Mouse (Mus musculus): ENCODE measurements around the gene Gm27021. TPM values are rescaled to one million over a fixed set of nuclear protein-coding genes. Genes with fewer than 3 reads are reported as not detected.

The Gm27021 gene
- polyA plus RNA-seq, 1 experiment from 2014 or later: 1.4 TPM

DNA sequence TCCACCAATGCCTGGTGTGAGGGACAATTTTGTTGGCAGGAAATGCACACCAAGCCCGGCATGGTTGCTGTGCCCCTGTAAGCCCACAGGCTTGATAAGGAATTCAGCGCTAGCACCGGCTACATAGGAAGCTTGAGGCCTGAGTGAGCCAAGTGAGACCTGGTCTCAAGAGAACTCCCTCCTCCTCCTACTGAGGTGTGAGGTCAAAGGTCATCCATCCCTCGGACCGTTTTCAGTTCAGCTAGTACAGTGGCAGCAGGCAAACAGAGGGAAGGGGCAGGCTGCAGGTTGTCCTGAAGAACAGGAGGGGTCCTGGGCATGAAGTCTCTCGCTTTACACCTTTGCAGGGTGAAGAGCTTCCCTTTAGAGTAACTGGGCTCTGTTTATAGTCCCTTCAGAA lies 37.0 kb downstream of the Gm27021 start:
- 29% methylated on average over 6 of the region's 6 CpGs for WGBS (ENCODE audit: insufficient replicate concordance)
- Histone ChIP-seq H3K4me1 (ENCODE audit: insufficient read depth) (peaks cover 12% of the 10 kb centered on the region), H3K27ac (ENCODE audit: low read depth) (no peak overlapping the region), H3K9me3 (ENCODE audit: low read length) (no peaks in the 10 kb centered on the region), H3K36me3 (replicated peaks; ENCODE audit: insufficient read depth, low read length) (no peaks in the 10 kb centered on the region), H3K4me2 (ENCODE audit: low read depth, low read length) (no peak overlapping the region), H3K9ac (replicated peaks) (no peak overlapping the region), H3K4me3 (ENCODE audit: low read depth, low read length) (no peak overlapping the region), H3K27me3 (ENCODE audit: insufficient read depth, low read length) (peaks cover 15% of the 10 kb centered on the region)
- TF ChIP-seq CTCF (IDR thresholded peaks at IDR 0.05; ENCODE audit: low read depth): no peak
- DNase-seq: no peak
- ATAC-seq: no peak

DNA sequence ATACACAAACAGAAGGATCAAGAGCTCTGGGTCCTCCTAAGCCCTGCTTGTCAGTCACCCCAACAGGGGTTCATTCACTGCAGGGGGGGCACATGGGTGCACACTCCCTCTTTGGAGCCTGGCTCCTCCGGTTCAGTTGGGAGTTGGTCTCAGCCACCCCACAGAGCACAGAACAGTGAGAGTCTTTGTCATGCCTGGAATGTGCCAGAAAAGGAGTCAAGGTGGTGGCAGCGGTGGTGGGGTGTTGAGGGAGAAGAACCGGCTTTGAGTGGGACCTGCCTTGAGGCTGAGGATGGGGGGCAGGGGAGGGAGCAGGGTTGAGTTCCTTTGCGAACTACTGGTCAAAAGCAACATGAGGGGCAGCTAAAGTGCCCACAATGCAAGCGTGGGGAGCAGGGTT lies 37.8 kb downstream of the Gm27021 start:
- no peak for DNase-seq
- no peaks in the 10 kb centered on the region for H3K9me3 ChIP-seq (ENCODE audit: low read length)
- no peak overlapping the region for H3K4me3 ChIP-seq (ENCODE audit: low read depth, low read length)
- 62% methylated on average over 5 of the region's 5 CpGs for WGBS (ENCODE audit: insufficient replicate concordance)
- peaks cover 15% of the 10 kb centered on the region for H3K27me3 ChIP-seq (ENCODE audit: insufficient read depth, low read length)
- no peaks in the 10 kb centered on the region for H3K36me3 ChIP-seq (replicated peaks; ENCODE audit: insufficient read depth, low read length)
- TF ChIP-seq EP300 (IDR thresholded peaks at IDR 0.05; ENCODE audit: low read depth): no peak
- no peak for TF ChIP-seq CTCF (IDR thresholded peaks at IDR 0.05; ENCODE audit: low read depth)
- no peak for ATAC-seq
- no peak overlapping the region for H3K9ac ChIP-seq (replicated peaks)
- H3K4me2 ChIP-seq (ENCODE audit: low read depth, low read length): no peak overlapping the region
- peaks cover 12% of the 10 kb centered on the region for H3K4me1 ChIP-seq (ENCODE audit: insufficient read depth)
- no peak overlapping the region for H3K27ac ChIP-seq (ENCODE audit: low read depth)

DNA sequence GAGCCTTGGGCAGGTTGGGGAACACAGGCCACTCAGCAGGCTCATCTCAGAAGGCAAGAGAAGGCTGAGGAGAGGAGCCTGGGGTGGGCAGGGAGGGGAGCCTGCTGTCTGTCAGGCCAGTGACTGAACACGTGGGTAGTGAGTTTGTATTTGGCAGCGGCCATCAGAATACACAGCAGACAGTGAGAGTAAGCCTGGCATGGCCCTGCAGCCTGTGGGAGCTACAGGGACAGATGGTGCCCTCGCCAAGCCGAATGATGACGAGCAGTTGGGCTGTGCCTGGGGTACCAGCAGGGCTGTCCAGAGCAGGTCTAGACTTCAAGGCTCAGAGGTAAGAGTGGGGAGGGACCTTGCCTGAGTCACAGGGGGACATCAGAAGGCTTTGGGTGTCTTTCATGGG lies 40.6 kb downstream of the Gm27021 start:
- Histone ChIP-seq H3K36me3 (replicated peaks; ENCODE audit: insufficient read depth, low read length) (no peaks in the 10 kb centered on the region), H3K27me3 (ENCODE audit: insufficient read depth, low read length) (no peaks in the 10 kb centered on the region), H3K4me2 (ENCODE audit: low read depth, low read length) (no peak overlapping the region), H3K4me3 (ENCODE audit: low read depth, low read length) (no peak overlapping the region), H3K27ac (ENCODE audit: low read depth) (no peak overlapping the region), H3K9me3 (ENCODE audit: low read length) (no peaks in the 10 kb centered on the region), H3K4me1 (ENCODE audit: insufficient read depth) (no peaks in the 10 kb centered on the region), H3K9ac (replicated peaks) (no peak overlapping the region)
- ATAC-seq (no peak), DNase-seq (no peak)
- 76% methylated on average over 5 of the region's 5 CpGs for WGBS (ENCODE audit: insufficient replicate concordance)
- TF ChIP-seq EP300 (IDR thresholded peaks at IDR 0.05; ENCODE audit: low read depth) (no peak), CTCF (IDR thresholded peaks at IDR 0.05; ENCODE audit: low read depth) (no peak)

DNA sequence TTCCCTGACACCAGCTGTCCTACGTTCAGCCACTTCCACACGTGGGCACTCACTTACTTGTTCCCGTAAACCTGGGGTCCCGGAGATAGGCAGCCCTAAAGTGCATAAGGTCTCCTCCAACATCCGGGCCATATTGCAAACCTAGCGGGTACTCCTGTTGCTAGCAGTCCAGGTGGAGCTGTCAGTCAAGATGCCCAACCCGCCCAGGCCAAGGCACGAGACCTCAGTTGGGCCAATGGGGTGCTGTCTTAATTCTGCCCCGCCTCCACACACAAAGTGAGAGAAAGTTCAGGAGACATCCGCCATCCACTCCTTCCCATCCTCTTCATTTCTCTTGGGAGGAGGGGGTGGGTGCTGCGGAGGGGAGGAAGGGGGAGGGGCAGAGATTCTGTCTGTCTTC lies 41.4 kb downstream of the Gm27021 start:
- H3K27me3 ChIP-seq (ENCODE audit: insufficient read depth, low read length): no peaks in the 10 kb centered on the region
- WGBS (ENCODE audit: insufficient replicate concordance): 81% methylated on average over 11 of the region's 11 CpGs

DNA sequence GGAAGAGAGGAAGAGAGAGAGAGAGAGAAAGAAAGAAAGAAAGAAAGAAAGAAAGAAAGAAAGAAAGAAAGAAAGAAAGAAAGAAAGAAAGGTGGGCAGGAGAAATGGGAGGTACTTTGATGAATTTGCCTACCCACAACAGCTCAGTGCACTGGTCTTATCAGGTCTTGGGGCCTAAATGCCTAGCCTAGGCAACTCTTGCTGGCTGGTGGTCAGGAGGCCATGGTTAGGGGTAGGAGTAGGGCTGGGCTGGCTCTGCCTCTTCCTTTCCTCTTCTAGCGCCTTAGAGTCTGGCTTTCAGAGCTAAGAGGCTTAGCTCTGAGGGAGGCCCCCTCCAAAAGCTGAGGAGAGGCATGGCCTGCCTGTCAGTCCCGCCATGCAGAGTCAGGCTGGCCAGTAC lies 44.3 kb downstream of the Gm27021 start:
- no peak overlapping the region for H3K4me3 ChIP-seq (ENCODE audit: low read depth, low read length)
- H3K9me3 ChIP-seq (ENCODE audit: low read length): no peaks in the 10 kb centered on the region
- ATAC-seq: no peak
- H3K4me1 ChIP-seq (ENCODE audit: insufficient read depth): peaks cover 19% of the 10 kb centered on the region
- H3K4me2 ChIP-seq (ENCODE audit: low read depth, low read length): no peak overlapping the region
- no peak overlapping the region for H3K27ac ChIP-seq (ENCODE audit: low read depth)
- TF ChIP-seq CTCF (IDR thresholded peaks at IDR 0.05; ENCODE audit: low read depth): no peak
- TF ChIP-seq EP300 (IDR thresholded peaks at IDR 0.05; ENCODE audit: low read depth): no peak
- H3K27me3 ChIP-seq (ENCODE audit: insufficient read depth, low read length): no peaks in the 10 kb centered on the region
- WGBS (ENCODE audit: insufficient replicate concordance): 65% methylated on average over 2 of the region's 2 CpGs
- no peak overlapping the region for H3K9ac ChIP-seq (replicated peaks)
- no peak for DNase-seq
- H3K36me3 ChIP-seq (replicated peaks; ENCODE audit: insufficient read depth, low read length): no peaks in the 10 kb centered on the region

More for the DNA sequence above, 41.4 kb downstream of the Gm27021 start:
- DNase-seq (no peak), ATAC-seq (no peak)
- H3K4me2 ChIP-seq (ENCODE audit: low read depth, low read length): no peak overlapping the region
- H3K4me1 ChIP-seq (ENCODE audit: insufficient read depth): peaks cover 6% of the 10 kb centered on the region
- TF ChIP-seq EP300 (IDR thresholded peaks at IDR 0.05; ENCODE audit: low read depth) (no peak), CTCF (IDR thresholded peaks at IDR 0.05; ENCODE audit: low read depth) (no peak)
- H3K9ac ChIP-seq (replicated peaks): no peak overlapping the region
- no peaks in the 10 kb centered on the region for H3K36me3 ChIP-seq (replicated peaks; ENCODE audit: insufficient read depth, low read length)
- no peak overlapping the region for H3K4me3 ChIP-seq (ENCODE audit: low read depth, low read length)
- H3K27ac ChIP-seq (ENCODE audit: low read depth): no peak overlapping the region
- H3K9me3 ChIP-seq (ENCODE audit: low read length): no peaks in the 10 kb centered on the region

DNA sequence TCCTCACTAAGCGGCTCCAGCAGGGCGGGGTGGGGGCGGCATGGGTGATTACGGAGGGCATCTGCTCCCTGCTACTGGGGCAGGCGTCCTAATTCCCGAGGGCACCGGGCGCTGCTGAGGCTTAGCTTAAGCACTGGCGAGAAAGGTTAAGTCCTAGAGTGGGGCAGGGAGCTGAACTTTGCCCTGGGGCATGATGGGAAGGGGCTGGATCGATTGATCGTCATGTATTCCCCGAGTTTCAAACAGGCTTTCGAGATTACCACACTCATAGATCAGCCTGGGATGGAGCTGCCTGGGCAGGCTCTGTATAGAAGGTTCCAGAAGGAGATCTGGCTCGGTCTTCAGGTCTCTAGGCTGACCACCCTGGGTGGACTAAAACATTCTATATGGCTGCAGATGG lies 45.7 kb downstream of the Gm27021 start:
- H3K4me3 ChIP-seq (ENCODE audit: low read depth, low read length): no peak overlapping the region
- H3K27me3 ChIP-seq (ENCODE audit: insufficient read depth, low read length): no peaks in the 10 kb centered on the region
- H3K9ac ChIP-seq (replicated peaks): no peak overlapping the region
- H3K4me2 ChIP-seq (ENCODE audit: low read depth, low read length): no peak overlapping the region
- ATAC-seq (peak; percentile 57), DNase-seq (peak; percentile 66)
- TF ChIP-seq CTCF (IDR thresholded peaks at IDR 0.05; ENCODE audit: low read depth) (no peak), EP300 (IDR thresholded peaks at IDR 0.05; ENCODE audit: low read depth) (peak; percentile 18; the same call in 1 of the 2 replicates)
- H3K9me3 ChIP-seq (ENCODE audit: low read length): no peaks in the 10 kb centered on the region
- WGBS (ENCODE audit: insufficient replicate concordance): 68% methylated on average over 14 of the region's 14 CpGs
- peaks cover 19% of the 10 kb centered on the region for H3K4me1 ChIP-seq (ENCODE audit: insufficient read depth)
- H3K36me3 ChIP-seq (replicated peaks; ENCODE audit: insufficient read depth, low read length): no peaks in the 10 kb centered on the region
- H3K27ac ChIP-seq (ENCODE audit: low read depth): peak overlapping the region; percentile 77

DNA sequence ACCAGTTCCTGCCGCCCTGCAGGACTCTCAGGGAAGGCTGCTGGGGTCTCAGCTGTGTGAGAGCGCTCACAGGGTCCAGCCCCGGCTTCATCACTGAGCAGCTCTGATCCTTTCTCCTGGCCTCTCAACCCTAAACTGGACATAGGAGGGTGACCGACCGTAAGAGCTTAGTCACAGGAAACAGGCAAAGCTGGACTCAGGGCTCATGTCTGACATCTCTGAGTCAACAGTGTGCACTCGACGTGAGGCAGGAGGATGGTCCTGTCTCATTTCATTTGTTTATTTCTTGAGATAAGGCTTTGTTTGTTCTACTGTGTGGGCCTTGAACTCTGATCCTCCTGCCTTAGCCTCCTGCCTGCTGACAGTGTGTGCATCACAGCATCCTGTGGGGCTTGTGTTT lies 47.4 kb downstream of the Gm27021 start:
- ATAC-seq (peak; percentile 1; the same call in 1 of the 2 replicates), DNase-seq (no peak)
- Histone ChIP-seq H3K36me3 (replicated peaks; ENCODE audit: insufficient read depth, low read length) (no peaks in the 10 kb centered on the region), H3K4me1 (ENCODE audit: insufficient read depth) (peaks cover 19% of the 10 kb centered on the region), H3K27ac (ENCODE audit: low read depth) (peak overlapping the region; percentile 97), H3K9ac (replicated peaks) (0 out of 2 replicates have a peak overlapping the region, but pooled peaks have one; percentile 34), H3K4me3 (ENCODE audit: low read depth, low read length) (no peak overlapping the region), H3K27me3 (ENCODE audit: insufficient read depth, low read length) (no peaks in the 10 kb centered on the region), H3K9me3 (ENCODE audit: low read length) (no peaks in the 10 kb centered on the region), H3K4me2 (ENCODE audit: low read depth, low read length) (peak overlapping the region; percentile 6; the same call in 1 of the 2 replicates)
- 49% methylated on average over 7 of the region's 7 CpGs for WGBS (ENCODE audit: insufficient replicate concordance)
- TF ChIP-seq EP300 (IDR thresholded peaks at IDR 0.05; ENCODE audit: low read depth) (no peak), CTCF (IDR thresholded peaks at IDR 0.05; ENCODE audit: low read depth) (no peak)
